Mouse (Mus musculus) hindbrain, postnatal 0 days (tissue): ENCODE measurements around the gene Ifitm5. TPM values are rescaled to one million over a fixed set of nuclear protein-coding genes. Genes with fewer than 3 reads are reported as not detected.
A peak's percentile ranks its signal among the peaks of the same experiment; 100 is the strongest.

ENCODE experiments used
- ATAC-seq: fragments of 200-750 bp; cut with Nextera tagmentation; 2 replicates; pipeline ENCODE4 v1.8.0; 2017; ENCODE audit warnings: mild to moderate bottlenecking, moderate TSS enrichment, moderate library complexity
- DNase-seq: peaks from one replicate; pipeline ENCODE4 v3.0.0-alpha.2; 2015; ENCODE audit warnings: low spot score
- H3K27ac ChIP-seq: fragments of 300-500 bp; sonication (generic); 2 replicates; pipeline ENCODE4 v1.5.1; 2014; ENCODE audit warnings: mild to moderate bottlenecking
- H3K27me3 ChIP-seq: fragments of 300-500 bp; sonication (generic); 2 replicates; pipeline ENCODE4 v1.6.1; 2014; ENCODE audit warnings: low read length, mixed read lengths; ENCODE audit not compliant: insufficient read depth
- H3K36me3 ChIP-seq: fragments of 300-500 bp; sonication (generic); 2 replicates; pipeline ENCODE4 v1.6.1; 2014; ENCODE audit warnings: low read length, mixed read lengths; ENCODE audit not compliant: insufficient read depth
- H3K4me1 ChIP-seq: fragments of 300-500 bp; sonication (generic); 2 replicates; pipeline ENCODE4 v1.6.1; 2014; ENCODE audit warnings: antibody characterized with exemption, low read length, mixed read lengths; ENCODE audit not compliant: insufficient read depth
- H3K4me2 ChIP-seq: fragments of 300-500 bp; sonication (generic); 2 replicates; pipeline ENCODE4 v1.6.1; 2014; ENCODE audit warnings: low read depth, mild to moderate bottlenecking, low read length, moderate library complexity, mixed read lengths
- H3K4me3 ChIP-seq: fragments of 300-500 bp; sonication (generic); 2 replicates; pipeline ENCODE4 v1.5.1; 2014; ENCODE audit warnings: low read length
- H3K9ac ChIP-seq: fragments of 300-500 bp; sonication (generic); replicated peaks from 2 replicates; pipeline ENCODE4 v1.6.1; 2014; ENCODE audit warnings: mild to moderate bottlenecking, low read length, moderate library complexity, mixed read lengths
- H3K9me3 ChIP-seq: fragments of 300-500 bp; sonication (generic); 2 replicates; pipeline ENCODE4 v1.6.1; 2016; ENCODE audit warnings: low read length, mixed read lengths
- CTCF ChIP-seq: IDR thresholded peaks from 2 replicates; pipeline ENCODE4 v1.5.1; 2016; ENCODE audit warnings: antibody characterized with exemption, control low read depth, low read depth
- WGBS: fragments of 180-500 bp; shearing (Covaris S2); extraction: QIAGEN DNeasy Blood & Tissue Kit; methylation state at CpG from one replicate; pipeline ENCODE4 v1.1.7; 2014; 5-methylcytosine and 5-hydroxymethylcytosine counted together
- polyA plus RNA-seq: library from polyadenylated mRNA; unstranded; fragments of >200 nt; fragmentation: Nextera tagmentation; extraction: Ambion mirVana; gene quantifications from 2 replicates; pipeline ENCODE4 v1.2.1, GENCODE M21; 2015
- total RNA-seq: library from RNA; depleted of rRNA; stranded (reverse); fragments of >200 nt; gene quantifications from 2 replicates; pipeline ENCODE4 v1.2.3, GENCODE M21; 2014

Ifitm5 gene
- total and polyA plus RNA-seq, 2 experiments from 2014 or later = not detected

- Histone ChIP-seq H3K27ac (no peak overlapping the region), H3K9ac (peak overlapping the region; percentile 44; the same call in 1 of the 2 replicates), H3K27me3 (peaks cover 46% of the 10 kb centered on the region), H3K9me3 (no peaks in the 10 kb centered on the region), H3K4me3 (peak overlapping the region; percentile 47), H3K36me3 (no peaks in the 10 kb centered on the region), H3K4me1 (peaks cover 13% of the 10 kb centered on the region), H3K4me2 (peak overlapping the region; percentile 96)
- ATAC-seq (no peak), DNase-seq (peak; percentile 23)
- 20% methylated on average over 30 of the region's 30 CpGs for WGBS
- no peak for TF ChIP-seq CTCF
These were observed 26.9 kb downstream of the Ifitm5 start for GRCm38 (mm10) chr7:140923070-140923775.

GRCm38 (mm10) chr7:140922398-140923069, 27.6 kb downstream of the Ifitm5 start:
- Histone ChIP-seq H3K4me2 (peak overlapping the region; percentile 96), H3K9ac (peak overlapping the region; percentile 44; the same call in 1 of the 2 replicates), H3K9me3 (no peaks in the 10 kb centered on the region), H3K36me3 (no peaks in the 10 kb centered on the region), H3K4me1 (peaks cover 13% of the 10 kb centered on the region), H3K27me3 (peaks cover 49% of the 10 kb centered on the region), H3K4me3 (peak overlapping the region; percentile 47), H3K27ac (no peak overlapping the region)
- peak; percentile 63 for DNase-seq
- TF ChIP-seq CTCF = peak; percentile 29
- ATAC-seq = peak; percentile 72; the same call in 1 of the 2 replicates
- whole genome bisulfite sequencing = under 1% methylated on average over 49 of the region's 49 CpGs

- H3K9ac ChIP-seq = no peak overlapping the region
- H3K4me2 ChIP-seq = peak overlapping the region; percentile 96
- H3K9me3 ChIP-seq = no peaks in the 10 kb centered on the region
- ATAC-seq (no peak), DNase-seq (no peak)
- H3K27ac ChIP-seq = no peak overlapping the region
- H3K4me3 ChIP-seq = peak overlapping the region; percentile 47; the same call in 1 of the 2 replicates
- peaks cover 13% of the 10 kb centered on the region for H3K4me1 ChIP-seq
- TF ChIP-seq CTCF = no peak
- WGBS = 33% methylated on average over 22 of the region's 22 CpGs
- peaks cover 49% of the 10 kb centered on the region for H3K27me3 ChIP-seq
- no peaks in the 10 kb centered on the region for H3K36me3 ChIP-seq
These were observed 28.7 kb downstream of the Ifitm5 start for GRCm38 (mm10) chr7:140921225-140921975.

GRCm38 (mm10) chr7:140920418-140921029, 29.6 kb downstream of the Ifitm5 start, which contains the start of gene Nlrp6:
TSS of gene Nlrp6 (plus strand) at chr7:140920902.
- Histone ChIP-seq H3K27ac (no peak within 1 kb of the TSS), H3K9ac (no peak within 1 kb of the TSS), H3K27me3 (peaks cover 49% of the 10 kb centered on the region), H3K36me3 (no peaks in the 10 kb centered on the region), H3K4me3 (no peak within 1 kb of the TSS; the same call in 1 of the 2 replicates), H3K9me3 (no peaks in the 10 kb centered on the region), H3K4me1 (peaks cover 13% of the 10 kb centered on the region), H3K4me2 (peak within 1 kb of the TSS; percentile 96)
- WGBS = 84% methylated on average over 8 of the region's 8 CpGs
- no peak for TF ChIP-seq CTCF
- DNase-seq = no peak
- ATAC-seq = no peak

- H3K27ac ChIP-seq = no peak overlapping the region
- 79% methylated on average over 4 of the region's 4 CpGs for WGBS
- H3K4me2 ChIP-seq = no peak overlapping the region
- TF ChIP-seq CTCF = no peak
- no peak for ATAC-seq
- no peaks in the 10 kb centered on the region for H3K36me3 ChIP-seq
- no peak overlapping the region for H3K4me3 ChIP-seq
- no peak for DNase-seq
- peaks cover 13% of the 10 kb centered on the region for H3K4me1 ChIP-seq
- H3K9me3 ChIP-seq = no peaks in the 10 kb centered on the region
- no peak overlapping the region for H3K9ac ChIP-seq
- peaks cover 49% of the 10 kb centered on the region for H3K27me3 ChIP-seq
These were observed 30.2 kb downstream of the Ifitm5 start for GRCm38 (mm10) chr7:140919911-140920310.

GRCm38 (mm10) chr7:140914031-140914690, 35.9 kb downstream of the Ifitm5 start:
- no peak overlapping the region for H3K27ac ChIP-seq
- no peaks in the 10 kb centered on the region for H3K9me3 ChIP-seq
- H3K4me1 ChIP-seq = no peaks in the 10 kb centered on the region
- H3K4me2 ChIP-seq = no peak overlapping the region
- no peak overlapping the region for H3K4me3 ChIP-seq
- H3K27me3 ChIP-seq = 0 out of 2 replicates have a peak, but pooled peaks cover 4% of the 10 kb centered on the region
- no peak overlapping the region for H3K9ac ChIP-seq
- TF ChIP-seq CTCF = no peak
- ATAC-seq (no peak), DNase-seq (no peak)
- WGBS = 86% methylated on average over 8 of the region's 8 CpGs
- no peaks in the 10 kb centered on the region for H3K36me3 ChIP-seq
